Mouse (Mus musculus): ENCODE results near the gene Mymk. TPM values are rescaled to one million over a fixed set of nuclear protein-coding genes. Genes with fewer than 3 reads are reported as not detected.

Mymk gene
- 1 to 10 TPM in 3 of 4 experiments, under 1 TPM in 1; 0.54 to 2.7 (median 1.7) TPM for total RNA-seq (2022)

DNA sequence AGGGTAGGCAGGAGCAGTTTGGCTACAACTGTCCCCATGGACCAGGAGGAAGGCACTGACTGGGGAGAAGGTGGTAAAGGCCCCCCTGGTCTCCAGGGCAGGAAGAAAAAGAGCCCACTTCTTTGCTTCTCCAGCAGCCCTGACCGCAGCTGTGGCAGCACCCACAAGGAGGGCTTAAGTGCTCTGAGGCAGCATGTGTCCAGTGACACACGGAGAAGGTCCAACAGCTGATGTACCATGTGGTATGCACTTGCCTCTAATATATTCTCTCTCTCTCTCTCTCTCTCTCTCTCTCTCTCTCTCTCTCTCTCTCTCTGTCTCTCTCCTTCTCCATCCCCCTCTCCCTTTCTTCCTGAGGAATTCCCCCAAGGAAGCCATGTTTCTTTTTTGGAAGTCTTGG is at the start of gene Mymk:
Gene Mymk, minus strand, starts transcription at position 202 of the 400 bp plus-strand sequence.
- DNase-seq (ENCODE audit: low spot score in 2 of 2), result no peak

DNA sequence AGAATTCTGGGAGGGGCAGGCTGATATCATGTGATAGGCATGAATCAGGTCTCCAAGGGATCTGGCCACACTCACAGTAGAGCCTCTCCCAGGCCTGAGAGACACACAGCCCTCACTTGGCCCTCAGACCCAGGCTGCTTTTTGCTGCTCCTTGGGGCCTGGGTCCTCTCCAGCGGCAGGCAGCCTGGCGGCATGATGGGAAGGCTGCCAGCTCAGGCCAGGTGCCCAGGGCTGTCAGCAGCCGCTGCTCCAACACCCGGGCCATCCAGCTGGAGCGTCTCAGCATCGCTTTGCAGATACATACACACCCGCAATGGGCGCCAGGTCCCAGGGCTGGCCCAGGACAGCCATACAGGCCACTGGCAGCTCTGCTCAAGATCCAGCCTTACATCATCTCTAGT is 48.3 kb upstream of the Mymk start:
- DNase-seq (ENCODE audit: low spot score in 2 of 2), result no peak

DNA sequence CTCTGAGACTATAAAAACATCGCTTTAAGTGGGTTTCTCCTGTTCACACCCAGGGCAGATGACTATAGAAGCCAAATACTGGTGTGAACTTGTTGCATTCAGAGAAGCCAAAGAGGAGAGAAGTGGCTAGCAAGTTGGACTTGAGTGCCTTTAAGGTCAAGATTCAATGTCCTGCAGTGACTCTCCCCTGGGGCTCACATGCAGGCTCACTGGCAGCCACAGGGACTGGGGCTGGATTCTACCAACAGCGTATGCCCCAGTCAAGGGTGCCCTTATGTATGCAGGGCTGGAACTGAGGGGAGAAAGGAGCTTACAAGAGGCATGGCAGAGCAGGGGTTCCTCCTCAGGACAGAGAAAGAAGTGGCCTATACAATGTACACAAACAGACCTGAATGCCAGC is 47.8 kb upstream of the Mymk start:
- no peak for DNase-seq (ENCODE audit: low spot score in 2 of 2)

DNA sequence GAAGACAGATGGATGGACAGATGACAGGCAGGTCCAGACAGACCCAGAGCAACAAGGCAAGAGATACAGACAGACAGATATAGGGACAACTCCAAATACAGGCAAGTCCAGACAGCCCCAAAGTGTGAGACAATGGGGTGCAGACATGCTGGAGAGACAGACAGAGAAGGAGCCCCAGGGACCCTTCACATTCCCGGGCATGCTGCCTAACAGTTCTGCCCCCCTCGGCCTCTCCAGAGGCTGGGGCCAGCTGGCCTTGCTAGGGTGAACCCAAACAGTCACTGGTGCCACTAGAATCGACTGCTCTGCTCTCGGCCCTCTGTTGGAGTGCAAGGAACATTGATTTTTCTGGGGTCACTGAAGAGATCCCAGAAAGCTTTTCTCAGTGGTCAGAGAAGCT is 46.5 kb upstream of the Mymk start:
- DNase-seq (ENCODE audit: low spot score in 2 of 2), result no peak

DNA sequence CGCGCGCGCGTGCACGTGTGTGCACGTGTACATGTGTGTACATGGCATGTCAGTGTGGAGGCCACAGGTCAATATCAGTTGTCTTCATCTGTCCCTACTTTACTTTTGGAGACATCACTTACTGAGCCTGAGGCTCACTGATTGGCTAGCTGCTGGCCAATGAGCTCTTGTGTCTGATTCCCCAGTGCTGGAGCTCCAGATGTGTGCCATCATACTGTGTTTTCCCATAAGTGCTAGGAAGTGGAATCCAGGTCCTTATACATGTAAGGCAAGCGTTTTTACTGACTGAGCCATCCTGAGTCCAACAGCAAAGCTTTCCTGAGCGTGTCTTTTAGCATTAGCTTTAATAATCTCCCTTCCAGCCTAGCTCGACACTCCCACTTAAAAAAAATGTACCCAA is 42.2 kb upstream of the Mymk start:
- DNase-seq (ENCODE audit: low spot score in 2 of 2), result no peak

DNA sequence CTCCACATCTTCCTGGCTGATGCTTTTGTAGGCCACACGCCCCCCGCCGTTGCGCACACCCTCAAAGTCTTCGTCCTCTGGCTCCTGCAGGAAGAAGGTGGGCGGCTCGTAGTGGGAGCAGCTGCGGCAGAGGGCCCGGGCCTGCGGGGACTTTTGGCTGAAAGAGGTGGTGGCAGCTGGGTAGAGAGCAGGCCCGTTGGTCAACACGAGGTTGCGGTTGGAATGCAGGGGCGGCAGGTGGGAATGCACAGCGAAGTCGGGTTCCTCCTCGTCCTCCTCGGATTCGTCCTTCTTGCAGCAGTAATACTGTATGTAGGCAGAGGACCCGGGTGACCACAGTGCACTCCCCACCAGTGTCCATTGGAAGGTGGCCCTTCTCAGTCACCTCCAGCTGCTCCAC is 40.6 kb upstream of the Mymk start:
- DNase-seq (ENCODE audit: low spot score in 2 of 2), result no peak

DNA sequence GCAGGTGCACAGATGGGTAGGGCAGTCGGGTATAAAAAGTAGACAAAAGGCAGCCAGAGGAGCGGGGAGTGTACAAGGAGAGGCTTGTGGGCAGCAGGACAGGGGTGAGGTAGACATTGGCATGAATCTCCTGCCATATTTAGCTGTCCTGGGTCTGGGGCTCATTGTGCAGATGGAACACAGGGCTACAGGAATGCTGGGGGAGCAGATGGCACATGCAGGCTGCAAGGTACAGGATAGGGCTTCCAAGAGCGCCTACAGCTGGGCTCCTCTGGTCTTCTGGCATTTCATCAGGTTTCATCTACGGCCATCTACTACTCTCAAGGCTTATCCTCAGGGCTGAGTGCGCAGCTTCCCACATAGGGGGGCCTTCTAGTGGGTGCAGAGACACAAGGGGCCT is 37.1 kb upstream of the Mymk start:
- peak in 1 of 2 experiments; percentile 28 for DNase-seq (ENCODE audit: low spot score in 2 of 2)

DNA sequence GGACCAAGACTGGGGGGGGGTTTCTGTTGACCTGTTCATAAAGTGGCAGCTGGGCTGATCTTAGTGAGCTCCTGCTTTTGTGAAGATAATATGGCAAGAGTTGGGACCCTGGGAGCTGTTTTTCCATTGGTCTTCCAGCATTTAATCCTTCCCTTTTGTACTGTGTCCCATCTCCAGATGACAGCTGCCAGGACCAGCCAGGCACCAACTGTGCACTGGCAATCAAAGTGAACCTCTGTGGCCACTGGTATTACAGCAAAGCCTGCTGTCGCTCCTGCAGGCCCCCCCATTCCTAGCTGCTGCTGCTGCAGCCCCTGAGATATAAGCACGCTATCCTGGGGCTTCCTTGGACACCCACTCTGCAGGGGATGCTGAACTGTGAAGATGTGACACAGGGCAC is 36.2 kb upstream of the Mymk start:
- DNase-seq (ENCODE audit: low spot score in 2 of 2), result no peak

DNA sequence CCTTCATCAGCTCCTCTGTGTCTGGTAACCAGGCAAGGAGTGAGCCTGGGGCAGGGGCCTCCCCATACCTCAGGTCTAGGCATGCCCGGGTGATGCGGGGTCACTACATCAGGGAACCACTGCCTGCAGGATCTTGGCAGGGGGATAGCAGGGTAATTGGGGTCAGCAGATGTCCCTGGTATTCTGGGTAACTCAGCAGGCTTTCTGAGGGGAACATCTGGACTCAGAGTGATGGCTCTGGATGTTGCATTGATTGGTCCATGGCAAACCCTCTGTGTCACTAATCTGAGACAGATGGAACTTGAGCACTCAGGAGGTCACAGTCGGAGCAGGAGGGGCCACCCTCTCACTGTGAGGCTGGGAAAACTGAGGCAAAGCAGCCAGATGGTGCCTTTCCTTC is 34.8 kb upstream of the Mymk start:
- DNase-seq (ENCODE audit: low spot score in 2 of 2), result no peak

DNA sequence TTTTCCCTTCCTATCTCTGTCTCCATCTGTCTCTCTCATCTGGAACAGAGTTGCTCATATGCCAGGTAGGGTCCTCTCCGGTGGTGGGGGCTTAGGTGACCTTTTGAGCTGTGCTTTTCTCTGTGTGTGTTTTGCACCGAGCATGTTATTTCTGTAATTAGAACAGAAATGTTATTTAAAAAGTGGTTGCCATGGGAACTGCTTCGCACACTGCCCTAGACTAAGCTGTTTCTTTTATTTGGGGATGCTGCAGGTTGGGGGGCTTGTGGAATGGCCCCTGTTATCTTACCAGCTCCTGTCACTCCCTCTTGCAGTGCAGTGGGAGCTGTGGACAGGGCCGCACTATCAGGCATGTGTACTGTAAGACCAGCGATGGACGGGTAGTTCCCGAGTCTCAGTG is 31.6 kb upstream of the Mymk start:
- DNase-seq (ENCODE audit: low spot score in 2 of 2), result peak in 1 of 2 experiments; percentile 44

DNA sequence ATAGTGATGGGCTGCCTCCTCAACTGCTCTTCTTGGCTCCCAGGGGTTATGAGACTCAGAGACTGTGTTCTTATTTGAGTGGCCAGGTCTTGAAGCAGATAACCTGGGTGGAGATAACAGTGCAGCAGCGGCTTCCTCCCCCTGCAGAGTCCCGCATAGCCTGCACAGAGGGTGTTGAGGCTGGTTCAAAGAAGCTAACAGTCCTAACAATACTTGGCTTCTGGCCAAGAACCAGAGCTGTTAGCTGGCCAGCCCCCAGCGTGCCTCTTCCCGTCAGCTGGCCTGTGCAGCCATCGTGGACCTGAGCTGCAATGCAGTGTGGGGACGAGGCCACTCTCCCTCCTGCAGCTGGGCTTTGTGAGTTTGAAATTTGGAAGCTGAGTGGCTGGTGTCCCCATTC is 25.8 kb upstream of the Mymk start:
- DNase-seq (ENCODE audit: low spot score in 2 of 2), result peak in 1 of 2 experiments; percentile 32

DNA sequence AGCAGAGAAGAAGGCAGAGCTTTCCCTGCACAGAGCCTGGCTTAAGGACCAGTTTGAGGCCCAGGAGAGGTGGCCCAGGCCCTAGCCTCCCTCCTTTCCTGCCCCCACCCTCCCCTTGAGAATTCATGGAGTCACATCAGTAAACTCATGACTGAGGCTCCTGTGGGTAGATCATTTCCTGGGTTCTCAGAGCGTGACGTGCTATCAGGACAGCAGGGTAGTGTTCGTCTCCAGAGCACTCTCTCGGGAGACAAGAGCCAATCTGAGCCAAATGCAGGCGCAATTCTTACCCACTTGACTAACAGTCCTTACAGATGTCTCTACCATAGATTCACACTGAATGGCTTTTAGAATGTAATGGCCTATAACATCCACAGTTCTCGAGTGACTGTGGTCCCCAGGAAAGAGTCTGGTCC is 25.3 kb upstream of the Mymk start:
- DNase-seq (ENCODE audit: low spot score in 2 of 2), result no peak

DNA sequence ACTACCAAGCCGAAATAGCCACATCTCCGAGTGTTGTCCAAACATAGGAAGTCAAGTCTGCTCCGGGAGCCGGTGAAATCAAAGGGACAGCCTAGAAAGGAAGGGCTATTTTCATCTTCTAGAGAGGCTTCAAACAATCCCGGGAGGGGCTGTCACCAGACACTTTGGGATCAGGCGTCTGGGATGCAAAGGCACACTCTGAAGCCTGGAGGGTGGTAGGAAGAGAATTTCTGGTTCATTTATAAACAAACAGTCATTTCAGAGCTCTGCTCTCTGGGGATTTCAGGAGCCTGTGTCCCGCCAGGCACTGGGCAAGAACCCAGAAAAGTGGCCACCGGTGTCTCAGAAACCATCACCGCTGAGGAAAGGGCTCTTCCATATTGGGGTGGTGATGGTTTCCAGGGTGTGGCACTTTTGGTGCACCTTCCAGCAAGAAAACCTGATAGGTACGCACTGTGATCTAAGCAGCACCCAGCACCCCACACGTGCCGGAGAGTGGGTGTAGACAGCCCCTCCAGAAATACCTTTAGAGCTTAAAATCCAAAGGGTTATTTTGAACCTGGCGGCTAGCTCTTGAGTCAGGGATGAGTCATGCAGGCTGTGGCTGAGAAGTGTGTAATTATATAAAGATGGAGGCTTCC is 24.5 kb upstream of the Mymk start:
- peak in 1 of 2 experiments; percentile 36 for DNase-seq (ENCODE audit: low spot score in 2 of 2)

DNA sequence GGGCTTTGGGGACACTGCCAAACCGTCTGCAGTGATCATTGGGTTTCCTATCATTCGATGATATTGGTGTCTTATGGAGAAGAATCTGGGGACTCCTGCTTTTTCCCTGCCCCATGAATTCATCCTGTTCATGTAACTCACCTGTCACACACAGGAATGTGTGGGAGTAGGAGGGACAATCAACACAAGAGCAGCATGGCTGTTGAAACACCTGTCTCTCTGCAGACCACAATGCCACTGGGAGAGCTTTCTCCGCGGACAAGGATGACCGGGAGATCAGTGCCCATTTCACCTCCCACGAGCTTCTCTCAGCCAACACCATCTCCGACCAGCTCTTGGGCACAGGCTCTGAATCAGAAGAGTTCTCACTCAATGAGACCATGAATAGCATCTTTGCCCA is 23.2 kb upstream of the Mymk start:
- DNase-seq (ENCODE audit: low spot score in 2 of 2), result no peak

DNA sequence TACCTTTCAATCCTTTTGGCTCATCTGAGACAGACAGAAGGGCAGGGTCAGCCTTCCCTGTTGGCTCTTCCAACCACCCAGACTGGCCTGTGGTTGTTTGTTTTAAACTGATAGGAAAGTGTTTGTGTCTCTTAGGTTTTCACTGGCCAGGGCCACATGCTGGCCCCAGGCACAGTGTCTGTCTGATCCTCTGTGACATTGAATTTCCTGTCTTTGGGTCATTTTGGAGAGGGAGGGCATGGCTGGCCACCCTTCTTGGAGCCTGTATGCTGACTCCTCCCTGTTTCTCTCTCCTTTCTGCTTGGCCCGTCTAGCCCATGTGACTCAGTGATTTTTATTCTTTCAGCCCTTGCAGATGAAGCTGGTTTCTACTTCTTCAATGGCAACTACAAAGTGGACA is 17.3 kb upstream of the Mymk start:
- DNase-seq (ENCODE audit: low spot score in 2 of 2), result no peak

DNA sequence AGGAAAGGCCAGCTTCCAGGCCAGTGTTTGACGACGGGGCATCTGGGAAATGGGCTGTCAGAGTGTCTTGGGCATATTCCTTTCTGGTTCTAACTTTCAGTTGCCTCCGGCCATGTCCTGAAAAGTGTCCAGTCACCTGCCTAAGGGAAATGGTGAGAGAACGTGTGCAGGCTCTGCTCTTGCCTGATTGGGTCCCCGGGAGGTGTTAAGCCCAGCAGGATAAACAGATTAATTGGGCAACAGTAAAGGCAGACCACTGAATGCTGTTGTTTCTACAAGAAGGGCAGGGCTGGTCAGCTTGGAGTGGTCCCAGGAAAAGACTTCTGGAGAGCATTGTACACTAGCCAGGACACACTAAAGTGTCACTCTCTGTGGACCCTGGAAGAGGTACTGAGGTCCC is 16.7 kb upstream of the Mymk start:
- DNase-seq (ENCODE audit: low spot score in 2 of 2), result no peak

DNA sequence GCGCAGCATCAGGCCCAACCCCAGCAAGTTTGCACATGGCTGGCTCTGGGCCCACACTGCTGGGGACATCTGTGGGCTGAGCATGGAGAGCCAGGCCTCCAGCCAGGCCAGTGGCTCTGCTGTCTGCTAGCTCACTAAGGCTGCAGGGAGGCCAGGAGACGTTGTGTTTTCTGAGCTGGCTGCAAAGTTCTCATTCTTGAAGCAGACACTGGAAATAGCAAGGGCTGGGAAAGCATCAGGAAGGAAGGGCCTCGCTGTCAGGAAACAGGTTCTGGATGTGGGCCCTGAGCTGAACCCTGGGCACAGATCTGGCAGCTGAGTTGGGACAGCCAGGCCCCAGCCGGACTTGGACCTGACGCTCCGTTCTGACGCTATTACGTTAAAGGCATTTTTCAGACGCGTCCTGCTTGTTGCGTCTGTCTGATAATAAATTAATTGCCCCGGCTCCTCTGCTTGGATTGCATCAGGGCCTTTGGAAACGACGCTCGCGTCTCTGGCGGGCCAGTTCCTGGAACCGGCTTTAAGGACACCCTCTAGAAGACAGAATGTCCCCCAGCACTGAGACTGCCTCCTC is 16.2 kb upstream of the Mymk start:
- no peak for DNase-seq (ENCODE audit: low spot score in 2 of 2)

DNA sequence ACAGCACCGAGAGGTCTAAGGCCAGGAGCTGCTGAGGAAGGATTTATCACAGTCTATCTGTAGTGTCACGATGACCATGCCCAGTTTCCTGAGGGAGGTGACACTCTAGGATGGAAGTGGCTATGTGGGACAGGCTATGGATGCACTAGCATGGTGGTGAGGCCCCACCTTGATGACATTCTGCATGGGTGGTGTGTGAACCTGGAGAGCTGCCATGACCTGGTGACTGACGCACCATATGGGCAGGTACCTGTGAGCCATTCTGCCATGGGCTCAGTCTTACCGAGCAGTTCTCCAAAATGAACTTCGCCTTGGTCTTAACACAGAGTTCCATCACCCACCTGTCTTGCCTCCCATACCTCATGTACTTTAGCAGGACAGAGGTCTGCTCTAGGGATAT is 15.6 kb upstream of the Mymk start:
- no peak for DNase-seq (ENCODE audit: low spot score in 2 of 2)

DNA sequence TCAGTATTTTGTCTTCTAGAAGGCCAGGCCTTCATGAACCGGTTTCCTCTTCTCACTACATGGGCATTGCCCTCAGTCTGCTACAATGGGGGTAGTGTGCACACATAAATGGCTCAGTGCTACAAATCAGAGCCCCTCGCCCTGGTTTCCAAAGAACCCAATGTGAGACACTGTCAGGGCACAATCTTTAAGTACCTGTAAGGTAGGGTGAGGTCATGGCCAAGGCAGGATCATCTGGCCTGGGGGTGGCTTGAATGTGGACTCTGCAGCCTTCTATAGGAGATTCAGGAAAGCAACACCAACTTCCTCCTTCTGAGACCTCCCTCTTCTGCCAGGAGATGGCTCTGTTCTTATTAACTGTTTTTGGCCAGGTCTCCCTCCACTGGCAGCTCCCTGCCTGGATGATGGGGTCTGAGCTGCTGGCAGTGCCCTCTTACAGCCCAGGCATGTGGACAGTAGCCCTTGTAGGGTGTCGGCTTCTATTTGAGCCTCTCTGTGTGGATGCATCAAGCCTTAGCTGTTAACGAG is 14.6 kb upstream of the Mymk start:
- no peak for DNase-seq (ENCODE audit: low spot score in 2 of 2)

DNA sequence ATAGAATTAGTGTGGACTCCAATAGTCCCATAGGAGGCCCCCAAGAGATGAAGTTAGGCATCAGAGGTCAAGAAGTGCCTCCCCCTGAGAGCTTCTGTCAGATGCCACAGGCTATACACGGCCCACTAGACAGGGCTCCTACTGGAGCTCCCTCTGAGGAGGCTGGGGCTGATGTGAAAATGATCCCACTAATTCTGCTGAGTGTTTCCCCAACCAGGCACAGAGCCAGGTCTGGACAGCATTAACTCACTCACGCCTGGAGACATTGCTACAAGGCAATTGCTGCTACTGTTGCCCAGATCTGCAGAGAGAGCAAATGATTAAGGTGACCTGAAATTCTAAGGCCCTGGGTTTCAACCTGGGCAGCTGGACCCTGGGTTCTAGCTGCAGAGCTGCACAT is 13.8 kb upstream of the Mymk start:
- DNase-seq (ENCODE audit: low spot score in 2 of 2), result no peak

DNA sequence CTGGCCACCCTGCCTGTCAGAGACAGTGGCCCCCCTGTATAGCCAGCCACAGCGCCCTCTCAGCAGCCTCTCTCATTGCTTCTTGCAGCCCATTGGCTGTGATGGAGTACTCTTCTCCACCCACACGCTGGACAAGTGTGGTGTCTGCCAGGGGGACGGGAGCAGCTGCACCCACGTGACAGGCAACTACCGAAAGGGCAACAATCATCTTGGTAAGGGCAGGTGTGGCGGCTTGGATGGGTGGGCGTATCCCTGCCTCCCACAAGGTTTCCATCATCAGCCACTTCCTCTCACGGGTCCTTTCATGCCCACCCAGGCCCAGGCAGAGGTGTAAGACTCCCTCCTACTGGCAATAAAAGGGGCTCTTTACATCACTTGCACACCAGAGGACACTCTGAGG is 13.0 kb upstream of the Mymk start:
- DNase-seq (ENCODE audit: low spot score in 2 of 2), result no peak

DNA sequence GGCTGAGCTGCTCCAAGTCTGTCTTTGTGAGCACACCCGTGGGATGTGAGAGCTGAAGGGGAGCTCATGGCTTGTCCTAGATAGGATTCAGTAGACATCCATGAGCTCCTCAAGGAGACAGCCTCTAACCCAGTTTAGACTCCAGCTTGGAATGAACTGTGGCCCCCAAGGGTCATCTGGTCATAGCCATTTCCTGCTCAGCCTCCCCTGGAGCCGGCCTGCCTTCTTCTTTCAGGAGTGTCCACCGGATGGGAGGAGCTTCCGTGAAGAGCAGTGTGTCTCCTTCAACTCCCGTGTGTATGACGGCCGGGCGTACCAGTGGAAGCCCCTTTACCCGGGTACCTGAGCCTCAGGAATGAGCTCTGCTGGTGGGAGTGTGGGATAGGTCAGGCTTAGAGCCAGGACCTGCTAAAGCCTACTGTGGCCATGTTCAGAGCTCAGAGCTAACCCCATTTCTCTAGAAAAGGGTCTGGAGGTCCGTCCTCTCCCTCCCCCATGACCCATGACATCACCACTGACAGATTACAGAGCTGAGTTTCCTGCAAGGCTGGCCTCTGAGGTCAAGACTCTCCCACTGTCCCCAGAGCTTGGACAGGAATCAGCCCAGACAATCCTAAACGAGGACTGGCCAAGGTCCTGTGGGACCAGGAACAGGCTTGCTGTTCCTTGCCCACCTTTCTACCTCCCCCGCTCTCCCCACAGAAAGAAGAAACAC is 11.9 kb upstream of the Mymk start:
- DNase-seq (ENCODE audit: low spot score in 2 of 2), result no peak

DNA sequence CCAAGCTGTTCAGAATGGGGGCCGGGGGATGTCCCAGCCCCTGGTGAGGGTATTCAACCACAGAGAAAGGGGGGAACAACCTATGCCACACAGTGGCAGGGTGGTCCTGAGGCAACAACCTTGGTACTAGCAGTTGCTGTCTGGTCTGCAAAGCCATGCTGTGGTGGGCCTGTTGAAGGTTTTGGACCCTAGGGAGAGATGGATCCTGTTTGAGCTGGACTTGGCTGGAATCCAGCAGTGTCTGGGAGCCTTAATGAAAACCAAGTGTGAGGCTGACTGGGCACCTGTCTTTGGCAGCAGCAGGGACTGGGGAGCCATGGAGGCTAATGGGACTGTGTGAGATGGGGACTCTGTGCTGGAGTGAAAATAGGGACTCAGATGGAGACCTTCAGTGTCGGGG is 7.7 kb upstream of the Mymk start:
- no peak for DNase-seq (ENCODE audit: low spot score in 2 of 2)
